Mouse (Mus musculus) MEL (cell line): Measurements from ENCODE around the gene Sorl1.

Experiments used
- BHLHE40 ChIP-seq: IDR thresholded peaks from 2 replicates; pipeline ENCODE4 v1.6.1; 2012; ENCODE audit warnings: low read depth, mild to moderate bottlenecking, inconsistent platforms, low read length, improper control_type of control experiment, borderline replicate concordance
- CHD1 ChIP-seq: IDR thresholded peaks from 2 replicates; pipeline ENCODE4 v1.6.1; 2012; ENCODE audit warnings: low read depth, mild to moderate bottlenecking, inconsistent platforms, low read length, improper control_type of control experiment
- CTCF ChIP-seq, 3 experiments: IDR thresholded peaks in 2 of 3; conservative IDR thresholded peaks in 1 of 3; 2 replicates each; pipeline ENCODE4 v1.5.1; 2011 to 2012; ENCODE audit warnings: low read length in 3 of 3, low read depth in 2 of 3, mild to moderate bottlenecking in 2 of 3, improper control_type of control experiment in 1 of 3, inconsistent platforms in 1 of 3, mixed read lengths in 1 of 3, moderate library complexity in 1 of 3; ENCODE audit not compliant: control insufficient read depth in 1 of 3, insufficient read depth in 1 of 3, poor library complexity in 1 of 3, severe bottlenecking in 1 of 3
- EP300 ChIP-seq, 2 experiments: IDR thresholded peaks; 2 replicates each; pipeline ENCODE4 v1.6.1; 2011; ENCODE audit warnings: improper control_type of control experiment in 2 of 2, low read length in 2 of 2, low read depth in 1 of 2, mild to moderate bottlenecking in 1 of 2
- GATA1 ChIP-seq: IDR thresholded peaks from 2 replicates; pipeline ENCODE4 v1.6.1; 2011; ENCODE audit warnings: low read depth, low read length, improper control_type of control experiment
- KAT2A ChIP-seq: conservative IDR thresholded peaks from 2 replicates; pipeline ENCODE4 v1.6.1; 2012; ENCODE audit warnings: low read depth, low read length, improper control_type of control experiment, inconsistent platforms
- MAFK ChIP-seq: IDR thresholded peaks from 2 replicates; pipeline ENCODE4 v1.6.1; 2011; ENCODE audit warnings: low read depth, mild to moderate bottlenecking, low read length, improper control_type of control experiment, borderline replicate concordance
- MAZ ChIP-seq: IDR thresholded peaks from 2 replicates; pipeline ENCODE4 v1.6.1; 2012; ENCODE audit warnings: low read depth, mild to moderate bottlenecking, inconsistent platforms, low read length, improper control_type of control experiment
- NRF1 ChIP-seq: IDR thresholded peaks from 2 replicates; pipeline ENCODE4 v1.6.1; 2014; ENCODE audit warnings: low read depth, mild to moderate bottlenecking, inconsistent platforms, low read length, improper control_type of control experiment, moderate library complexity; ENCODE audit not compliant: poor library complexity, insufficient read depth, severe bottlenecking
- POLR2A ChIP-seq, 2 experiments: IDR thresholded peaks; 2 replicates each; pipeline ENCODE4 v1.6.1; 2011 to 2012; ENCODE audit warnings: low read length in 2 of 2, mild to moderate bottlenecking in 2 of 2, control low read depth in 1 of 2, improper control_type of control experiment in 1 of 2, low read depth in 1 of 2, moderate library complexity in 1 of 2; ENCODE audit not compliant: control insufficient read depth in 1 of 2, insufficient read depth in 1 of 2, poor library complexity in 1 of 2
- POLR2AphosphoS2 ChIP-seq: IDR thresholded peaks from 2 replicates; pipeline ENCODE4 v1.6.1; 2011; ENCODE audit warnings: low read length, improper control_type of control experiment
- TBP ChIP-seq: IDR thresholded peaks from 2 replicates; pipeline ENCODE4 v1.8.0; 2011; ENCODE audit warnings: low read depth, low read length, improper control_type of control experiment
- ZC3H11A ChIP-seq: IDR thresholded peaks from 2 replicates; pipeline ENCODE4 v1.6.1; 2012; ENCODE audit warnings: low read depth, mild to moderate bottlenecking, inconsistent platforms, low read length, improper control_type of control experiment

DNA sequence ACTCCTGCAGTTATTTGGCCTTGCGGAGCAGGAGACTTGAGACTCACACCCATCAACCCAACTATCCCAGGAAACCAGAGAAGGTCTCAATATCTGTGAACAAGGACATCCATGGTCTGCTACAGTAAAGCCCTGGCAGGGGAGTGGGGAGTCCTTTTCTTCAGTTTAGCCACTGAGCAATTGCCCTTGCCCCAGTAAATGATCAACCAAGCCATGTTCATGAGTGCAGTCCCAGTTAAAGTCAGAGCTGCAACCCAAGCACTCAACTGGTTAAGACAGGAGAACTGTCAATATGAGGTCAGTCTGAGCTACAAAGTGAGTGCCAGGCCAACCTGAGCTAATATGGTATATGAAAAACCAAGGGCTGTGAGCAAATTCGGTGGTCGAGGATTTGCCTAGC, 140.8 kb downstream of the Sorl1 start:
- TF ChIP-seq CTCF (IDR thresholded peaks at IDR 0.05 in 2 of 3, conservative IDR thresholded peaks at IDR 0.05 in 1 of 3; ENCODE audit: control insufficient read depth in 1 of 3, insufficient read depth in 1 of 3, low read depth in 2 of 3, low read length in 3 of 3, poor library complexity in 1 of 3, severe bottlenecking in 1 of 3) (no peak), BHLHE40 (no peak), GATA1 (no peak), ZC3H11A (no peak), KAT2A (no peak), EP300 (IDR thresholded peaks at IDR 0.05; ENCODE audit: low read depth in 1 of 2, low read length in 2 of 2) (no peak), POLR2A (IDR thresholded peaks at IDR 0.05; ENCODE audit: control insufficient read depth in 1 of 2, insufficient read depth in 1 of 2, low read depth in 1 of 2, low read length in 2 of 2, poor library complexity in 1 of 2) (no peak), NRF1 (no peak), CHD1 (no peak), MAZ (no peak), TBP (no peak), POLR2AphosphoS2 (no peak), MAFK (no peak)
